Mouse (Mus musculus): ENCODE measurements around the gene Olfr533.
"Not testable (repeated sequence)": the region's sequence is repeated elsewhere in the genome, so short reads cannot be mapped to it uniquely, and the experiment has no call there.

Gene Olfr533

DNA sequence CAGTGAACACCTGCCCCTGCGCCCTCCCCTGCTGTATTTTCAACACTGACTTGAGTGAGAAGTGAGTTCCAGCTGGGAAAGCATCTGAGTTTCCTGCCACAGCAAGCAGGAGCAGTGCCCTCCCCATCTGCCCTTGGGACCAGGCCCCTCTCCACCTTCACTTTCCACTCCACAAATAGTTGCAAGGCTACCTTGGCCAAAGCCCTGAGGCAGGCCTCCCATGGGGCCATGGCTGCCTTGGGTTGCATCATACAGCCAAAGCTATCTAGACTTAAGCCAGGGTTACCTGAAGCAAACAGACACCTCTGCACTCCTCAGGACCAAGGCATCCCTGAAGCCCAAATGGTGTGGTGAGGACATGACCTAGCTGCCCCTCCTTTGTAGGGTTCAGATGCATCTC lies at the start of gene Olfr533:
TSS of gene Olfr533 (plus strand) at position 301 of the 400 bp plus-strand sequence.
- not testable (repeated sequence) for DNase-seq

DNA sequence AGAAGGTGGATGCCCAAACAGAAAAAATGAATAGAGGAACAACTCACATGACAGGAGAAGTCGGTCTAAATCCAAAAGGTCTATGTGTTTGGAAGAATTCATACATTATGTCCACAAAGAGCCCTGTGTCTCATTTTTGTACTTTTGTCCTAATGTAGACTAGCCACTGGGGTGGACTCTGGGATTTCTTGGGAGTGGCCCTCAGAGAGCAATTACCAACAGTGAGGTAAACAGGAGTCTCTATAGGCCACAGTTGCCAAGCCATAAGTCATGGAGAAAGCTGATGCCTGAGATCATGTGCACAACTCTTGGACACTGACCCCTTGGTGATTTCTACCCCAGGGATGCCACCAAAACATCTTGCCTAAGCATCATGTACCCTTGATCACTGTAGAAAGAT lies 41.6 kb upstream of the Olfr533 start, which contains the start of gene Olfr532:
TSS of gene Olfr532 (minus strand) at position 101 of the 400 bp plus-strand sequence.
- DNase-seq = no peak

DNA sequence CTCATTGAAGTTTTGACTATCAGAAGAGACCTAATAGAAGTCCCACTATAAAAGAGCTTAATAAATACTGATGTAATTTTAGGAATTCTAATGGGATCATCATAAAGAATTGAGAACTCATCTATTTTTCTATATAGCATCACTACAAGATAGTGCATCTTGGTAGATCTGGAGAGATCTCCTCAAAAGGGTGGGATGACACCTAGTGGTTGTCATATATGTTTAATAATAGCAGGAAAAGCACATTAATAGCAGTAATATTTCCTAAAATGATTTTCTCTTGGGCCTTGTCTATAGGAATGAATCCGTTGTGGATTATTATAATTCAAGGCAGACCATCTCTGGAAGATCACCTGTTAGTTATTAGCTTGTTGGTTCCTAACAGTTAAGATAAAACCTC lies 20.0 kb upstream of the Olfr533 start:
- no peak for DNase-seq

DNA sequence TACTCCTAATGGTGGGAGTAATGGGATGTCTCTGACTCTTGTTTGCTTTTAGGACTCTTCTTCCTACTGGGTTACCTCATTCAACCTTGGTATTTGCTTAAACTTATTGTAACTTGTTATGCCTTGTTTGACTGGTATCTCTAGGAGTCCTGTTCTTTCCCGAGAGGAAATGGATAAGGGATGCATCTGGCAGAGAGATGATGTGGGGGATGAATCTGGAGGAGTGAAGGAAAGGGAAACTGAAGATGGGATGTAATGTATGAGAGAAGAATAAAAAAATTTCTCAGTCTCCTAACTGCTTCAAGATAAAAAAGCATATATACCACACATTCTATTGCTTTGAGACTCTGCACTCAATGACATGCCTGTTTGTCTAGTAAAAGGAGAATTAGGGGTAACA lies 14.7 kb downstream of the Olfr533 start:
- no peak for DNase-seq

DNA sequence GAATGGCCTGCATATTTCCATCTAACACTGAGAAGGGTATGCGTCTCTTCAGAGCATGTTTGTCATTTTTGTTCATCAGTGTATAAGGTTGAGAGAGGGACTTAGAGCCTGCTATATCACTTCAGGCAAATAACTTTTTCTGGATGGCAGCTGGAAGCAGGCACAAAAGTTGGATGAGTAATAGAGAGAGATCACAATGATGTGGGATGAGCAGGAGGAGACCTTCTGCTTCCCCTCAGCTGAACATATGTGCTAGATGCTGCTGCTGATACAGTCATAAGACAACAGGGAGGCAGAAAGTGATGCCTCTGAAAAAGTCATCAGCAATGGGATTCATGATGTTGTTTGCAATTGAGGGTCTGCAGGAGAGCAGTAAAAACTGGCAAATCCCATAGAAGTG lies 15.6 kb downstream of the Olfr533 start:
- DNase-seq = no peak

DNA sequence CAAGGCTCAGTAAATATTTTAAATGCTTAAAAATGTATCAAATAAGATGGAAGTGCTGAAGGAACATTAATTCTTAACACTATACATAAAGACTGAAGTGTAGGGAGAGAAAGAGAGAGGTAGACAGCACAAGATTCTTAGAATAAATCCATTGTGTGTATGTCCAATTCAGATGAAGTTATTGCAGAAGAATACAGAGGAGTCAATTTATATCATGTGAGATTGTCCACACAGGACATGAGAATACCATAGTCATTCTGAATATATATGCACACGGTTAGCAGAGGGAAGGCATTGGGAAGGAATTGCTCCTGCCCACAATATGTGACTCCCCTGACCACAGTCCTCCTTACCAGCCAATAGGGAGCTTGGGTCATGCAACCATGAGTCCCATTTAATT lies 20.7 kb downstream of the Olfr533 start, which contains the start of gene Olfr535:
TSS of gene Olfr535 (plus strand) at position 301 of the 400 bp plus-strand sequence.
- DNase-seq = no peak

DNA sequence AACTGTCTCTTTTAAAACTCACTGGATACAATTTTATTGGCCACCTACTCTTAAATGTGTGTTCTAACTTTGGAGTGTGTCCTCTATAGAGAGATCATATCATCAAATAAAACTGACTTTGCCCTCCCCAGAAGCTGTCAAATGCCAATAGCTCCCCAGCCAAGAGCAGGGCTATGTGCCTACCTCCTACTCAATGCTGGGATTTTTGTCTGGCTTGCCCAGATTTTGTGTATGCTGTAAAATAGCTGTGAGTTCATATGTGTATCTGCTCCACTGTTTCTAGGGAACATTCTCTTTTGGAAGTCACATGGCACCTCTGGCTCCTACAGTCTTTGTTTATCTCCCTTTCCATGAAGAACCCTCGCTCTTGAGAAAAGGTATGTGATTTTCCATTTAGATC lies 25.8 kb downstream of the Olfr533 start:
- DNase-seq = no peak

DNA sequence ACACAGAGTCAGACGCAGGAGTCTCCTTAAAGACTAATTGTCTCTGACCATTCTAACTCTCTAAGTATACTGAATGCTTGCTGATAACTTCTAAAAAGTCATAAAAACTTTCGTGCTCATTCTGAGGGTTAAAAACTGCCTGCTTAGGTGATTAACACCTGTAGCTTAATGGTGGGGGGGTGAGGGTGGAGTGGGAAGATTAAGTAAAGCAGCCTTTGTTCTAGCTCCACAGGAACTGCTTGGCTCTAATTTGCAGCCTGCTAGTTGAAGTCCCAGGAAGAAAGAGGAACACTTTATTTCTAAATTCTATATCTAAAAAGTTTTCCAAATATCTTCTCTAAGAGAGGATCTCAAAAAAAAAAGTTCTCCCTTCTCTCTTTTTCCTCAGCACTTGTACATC lies 31.1 kb downstream of the Olfr533 start:
- DNase-seq = no peak

DNA sequence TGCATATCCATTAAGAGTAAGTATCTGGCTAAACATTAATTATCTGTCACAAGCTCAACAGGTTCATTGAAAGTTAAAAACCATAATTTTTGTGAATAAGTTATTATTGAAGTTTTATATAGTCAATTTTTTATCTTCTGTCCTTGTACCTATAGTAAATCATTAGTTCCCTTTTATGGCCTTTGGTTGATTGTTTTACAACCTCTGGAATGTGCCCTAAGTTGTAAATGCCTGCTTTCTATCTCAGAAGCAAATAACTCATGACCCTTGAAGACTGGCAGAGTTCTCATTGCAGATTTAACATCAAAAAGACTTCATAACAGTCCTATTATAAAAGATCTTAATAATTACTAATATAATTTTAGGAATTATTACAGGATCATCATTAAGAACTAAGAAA lies 31.5 kb downstream of the Olfr533 start:
- no peak for DNase-seq

DNA sequence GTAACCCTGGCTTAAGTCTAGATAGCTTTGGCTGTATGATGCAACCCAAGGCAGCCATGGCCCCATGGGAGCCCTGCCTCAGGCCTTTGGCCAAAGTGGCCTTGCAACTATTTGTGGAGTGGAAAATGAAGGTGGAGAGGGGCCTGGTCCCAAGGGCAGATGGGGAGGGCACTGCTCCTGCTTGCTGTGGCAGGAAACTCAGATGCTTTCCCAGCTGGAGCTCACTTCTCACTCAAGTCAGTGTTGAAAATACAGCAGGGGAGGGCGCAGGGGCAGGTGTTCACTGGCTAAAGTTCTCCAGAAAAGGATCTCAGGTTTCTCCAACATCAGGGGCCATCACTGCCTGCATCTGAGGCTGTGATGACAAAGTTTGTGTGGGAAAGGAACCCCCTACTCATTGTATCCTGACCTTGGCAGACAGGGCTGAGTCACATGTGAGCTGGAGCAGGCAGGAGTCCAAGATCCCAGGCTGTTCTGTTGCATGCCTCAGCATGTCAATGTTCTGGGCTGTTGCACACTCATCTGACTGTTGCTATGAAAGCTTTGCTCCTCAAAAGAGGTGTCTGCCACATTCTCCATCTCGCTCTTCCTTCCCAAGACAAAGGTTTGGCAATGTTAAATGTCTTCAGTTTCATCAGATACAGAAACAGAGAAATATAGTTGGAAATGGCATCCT lies 44.3 kb downstream of the Olfr533 start, which contains the start of gene Olfr536:
TSS of gene Olfr536 (minus strand) at position 51 of the 676 bp plus-strand sequence.
- DNase-seq = not testable (repeated sequence)

Measured in cerebellum, adult 18-20 months (tissue).